Mouse (Mus musculus) erythroid progenitor cell, adult 5-6 weeks (primary cell): Measurements from ENCODE around the gene Smarcad1. TPM values are rescaled to one million over a fixed set of nuclear protein-coding genes. Genes with fewer than 3 reads are reported as not detected.

Source experiments
- ATAC-seq: replicated peaks from 2 replicates; pipeline ENCODE4 v1.8.0; 2016; ENCODE audit warnings: moderate number of reproducible peaks, mild to moderate bottlenecking, moderate TSS enrichment, inconsistent platforms; ENCODE audit not compliant: poor library complexity, low FRiP score, severe bottlenecking
- total RNA-seq, 2 experiments: library from RNA; stranded (forward) in 1 of 2; stranded (reverse) in 1 of 2; fragments of 150-400 nt in 1 of 2; fragments of 186-747, 209-891 nt in 1 of 2; gene quantifications; 2 replicates each; pipeline versions ENCODE4 v1.2.3 to v1.2.4; 2015 to 2017; ENCODE audit warnings: low replicate concordance in 2 of 2

Gene Smarcad1
- total RNA-seq, 2 experiments from 2014 or later, result 17.9 to 40.2 TPM

GRCm38 (mm10) chr6:65061049-65061448 lies 18.7 kb downstream of the Smarcad1 start:
- no peak for ATAC-seq

DNA sequence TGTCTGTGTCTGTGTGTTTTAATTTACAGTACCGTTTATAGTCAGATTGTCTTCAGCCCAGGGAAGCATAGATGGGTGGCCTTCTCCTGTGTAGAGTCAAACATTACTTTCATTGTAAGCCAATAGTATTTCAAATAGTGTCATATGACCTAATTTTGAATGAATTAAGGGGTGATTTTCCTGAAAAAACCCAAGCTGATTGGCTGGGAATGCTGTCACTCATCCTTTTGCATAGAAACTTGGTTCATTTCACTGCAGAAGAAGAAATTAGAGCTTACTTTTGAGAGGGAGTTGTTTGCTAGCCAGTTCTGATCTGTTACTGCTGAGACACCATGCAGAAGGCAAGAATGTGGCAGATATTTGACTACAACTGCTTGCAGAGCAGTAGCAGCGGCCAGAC lies 32.8 kb downstream of the Smarcad1 start:
- ATAC-seq, result no peak

DNA sequence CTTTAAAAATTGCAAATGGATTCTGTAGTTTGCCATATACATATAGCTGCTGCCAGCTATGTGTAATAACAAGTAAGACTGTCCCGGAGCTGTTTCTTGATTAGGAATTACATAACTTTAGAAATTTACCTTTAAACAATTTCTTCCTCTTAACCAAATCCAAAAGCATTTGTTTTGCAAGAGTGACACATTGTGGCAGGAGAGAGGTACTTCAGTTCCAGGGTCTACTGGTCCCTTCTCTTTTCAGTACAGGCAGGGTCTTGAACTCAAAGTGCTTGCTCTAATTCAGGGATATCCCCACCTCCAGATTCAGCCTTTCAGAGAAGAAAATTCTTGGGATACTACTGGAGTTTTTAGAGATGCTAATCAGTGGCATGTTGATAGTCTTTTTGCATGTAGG lies 36.8 kb downstream of the Smarcad1 start:
- ATAC-seq, result no peak

DNA sequence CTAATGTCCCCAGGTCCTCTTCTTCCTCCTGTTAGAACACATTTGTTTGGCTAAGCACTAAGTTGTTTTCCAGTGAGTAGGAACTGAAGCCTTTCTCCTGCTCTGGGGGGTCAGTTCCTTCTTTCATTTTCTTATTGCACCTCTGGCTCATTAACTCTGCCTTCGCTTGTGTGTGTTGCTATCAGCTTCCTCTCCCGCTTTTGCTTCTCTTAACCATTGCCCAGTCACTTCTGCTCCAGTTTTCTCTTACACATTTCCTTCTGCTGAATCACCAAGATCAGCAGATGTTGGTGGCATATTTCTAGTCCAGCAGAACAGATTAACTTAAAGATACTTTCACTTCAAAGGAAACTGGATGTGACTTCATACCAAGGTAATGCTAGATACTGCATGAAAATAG lies 72.5 kb downstream of the Smarcad1 start:
- ATAC-seq, result no peak

DNA sequence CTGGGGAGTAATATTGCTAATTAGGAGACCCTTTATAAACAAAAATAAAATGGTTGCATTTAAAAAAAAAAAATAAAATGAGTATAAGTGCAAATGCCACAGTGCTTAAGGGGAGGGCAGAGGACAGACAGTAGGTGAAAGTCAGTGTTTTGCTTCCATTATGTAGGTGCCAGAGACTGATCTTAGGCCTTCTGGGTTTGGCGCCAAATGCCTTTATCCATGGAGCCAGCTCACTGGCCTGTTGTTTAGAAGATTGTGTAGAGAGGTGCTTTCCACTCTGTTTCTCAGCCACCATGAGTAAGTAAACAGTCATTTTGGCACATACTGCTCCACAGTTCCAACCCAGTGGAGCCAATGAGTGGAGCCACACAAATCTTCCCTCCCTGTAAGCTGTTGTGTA lies 75.2 kb downstream of the Smarcad1 start:
- ATAC-seq, result no peak

DNA sequence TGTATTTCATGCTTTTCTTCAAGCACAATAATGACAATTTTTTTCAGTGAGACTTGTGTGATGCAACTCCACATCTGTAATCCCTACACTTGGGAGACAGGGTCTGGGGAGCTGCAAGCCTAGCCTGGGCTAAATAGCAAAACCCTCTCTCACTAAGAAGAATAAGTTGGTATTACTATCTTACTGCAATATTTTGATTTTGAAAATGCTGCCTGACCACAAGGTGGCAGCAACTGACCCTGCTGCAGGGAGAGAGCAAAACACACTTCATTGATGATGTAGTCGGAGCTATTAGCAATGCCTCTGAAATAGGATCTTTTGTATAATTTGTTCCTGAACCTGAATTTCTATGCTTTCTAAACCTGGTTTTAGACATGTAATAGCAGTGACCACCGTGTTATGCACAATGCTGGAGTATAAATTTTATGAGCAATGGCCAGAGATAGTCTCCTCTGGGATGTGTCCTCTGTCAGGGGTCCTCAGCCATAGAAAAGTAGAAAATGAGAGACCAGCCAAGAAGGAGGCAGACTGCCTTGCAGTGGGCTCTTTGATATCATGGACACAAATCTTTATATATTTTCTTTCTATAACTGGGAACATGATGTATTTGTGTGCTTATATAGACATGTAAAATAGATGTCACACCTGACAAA lies 83.8 kb downstream of the Smarcad1 start:
- no peak for ATAC-seq

DNA sequence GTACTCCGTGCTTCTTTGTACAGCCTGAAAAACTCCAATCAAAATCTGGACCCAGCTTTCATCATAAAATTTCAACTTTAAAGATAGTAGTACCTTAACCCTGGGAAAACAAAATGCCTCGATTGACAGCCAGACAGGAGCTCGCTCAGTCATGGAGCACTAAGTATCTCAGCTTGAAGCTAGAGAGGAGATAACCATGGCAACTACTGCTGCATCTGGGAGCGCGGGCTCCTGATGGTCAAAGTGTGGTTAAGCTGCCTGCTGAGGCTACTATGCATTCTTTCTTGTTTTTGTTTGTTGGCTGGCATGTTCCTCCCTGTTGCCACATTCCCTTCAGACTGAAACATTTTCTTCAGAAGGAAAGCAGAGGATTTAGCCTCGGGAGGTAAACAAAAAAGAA lies 90.0 kb downstream of the Smarcad1 start:
- ATAC-seq, result no peak

DNA sequence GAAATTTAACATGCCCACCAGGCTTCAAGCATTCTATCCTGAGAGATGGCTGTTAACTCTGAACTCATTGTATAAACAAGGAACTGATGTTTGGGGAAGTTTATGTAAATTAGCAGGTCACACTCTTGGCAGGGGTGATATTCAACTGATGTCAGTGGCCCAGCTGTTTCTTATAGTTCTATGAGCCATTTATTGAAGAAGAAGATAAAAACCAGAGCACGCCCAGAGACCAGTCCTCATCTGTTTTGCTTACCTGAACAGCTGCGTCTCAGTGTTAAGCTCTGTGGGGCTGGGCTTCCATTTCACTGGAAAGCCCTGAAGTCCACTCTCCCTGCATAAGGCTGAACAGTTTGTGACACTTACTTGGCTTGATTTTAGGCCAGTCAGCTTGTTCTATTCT lies 95.4 kb downstream of the Smarcad1 start:
- no peak for ATAC-seq

- ATAC-seq, result no peak
Observed at GRCm38 (mm10) chr6:65138243-65138642, 95.9 kb downstream of the Smarcad1 start.

DNA sequence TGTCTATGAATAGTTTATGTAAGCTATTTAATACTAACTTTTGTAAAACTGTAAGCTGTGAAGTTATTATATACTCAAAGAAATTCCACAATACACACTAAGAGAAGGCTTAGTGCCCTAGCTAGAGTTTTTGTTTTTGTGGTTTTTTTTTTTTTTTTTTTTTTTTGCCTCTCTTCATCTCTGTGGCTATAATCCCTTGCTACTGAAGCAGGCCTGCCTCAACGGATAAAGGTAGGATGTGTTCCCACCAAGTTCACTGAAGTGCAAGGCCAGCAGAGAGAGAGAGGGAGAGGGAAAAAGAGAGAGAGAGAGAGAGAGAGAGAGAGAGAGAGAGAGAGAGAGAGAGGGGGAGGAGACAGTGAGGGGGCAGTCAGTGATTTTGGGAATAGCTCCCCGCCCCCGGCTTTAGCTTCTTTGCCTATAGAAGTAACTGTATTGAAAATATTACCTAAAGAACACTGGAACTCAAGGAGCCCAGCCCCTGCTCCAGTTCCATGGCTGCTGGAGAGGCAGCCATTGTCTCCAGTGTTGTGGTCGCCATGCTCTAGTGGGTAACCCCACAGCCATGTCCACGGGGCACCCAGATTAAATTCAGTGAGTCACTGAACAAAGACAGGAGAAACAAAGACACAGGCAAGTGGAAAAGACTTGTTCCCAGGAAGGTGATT lies 97.8 kb downstream of the Smarcad1 start:
- ATAC-seq, result no peak

GRCm38 (mm10) chr6:65140750-65141243 lies 98.4 kb downstream of the Smarcad1 start:
- no peak for ATAC-seq

DNA sequence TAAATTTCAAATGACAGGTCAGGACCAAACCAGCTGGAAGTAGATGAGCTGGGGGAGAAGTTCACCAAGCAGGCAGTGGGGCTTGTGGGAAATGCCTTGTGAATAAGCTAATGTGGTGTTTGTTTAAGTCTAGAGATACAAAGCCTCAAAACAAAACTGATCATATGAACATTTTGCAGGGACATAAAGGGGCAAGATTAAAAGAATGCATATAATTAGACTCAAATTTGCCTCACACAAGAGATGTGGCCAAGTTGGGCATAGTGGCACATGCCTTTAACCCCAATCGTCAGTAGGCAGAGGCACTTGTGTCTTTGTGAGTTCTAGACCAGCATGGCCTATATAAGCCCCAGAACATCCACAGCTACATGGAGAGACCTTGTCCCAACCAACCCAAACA lies 99.9 kb downstream of the Smarcad1 start:
- no peak for ATAC-seq

GRCm38 (mm10) chr6:65144621-65145205 lies 102.3 kb downstream of the Smarcad1 start, which contains the start of gene Hpgds:
TSS of gene Hpgds (minus strand) at chr6:65144908.
- ATAC-seq, result no peak

DNA sequence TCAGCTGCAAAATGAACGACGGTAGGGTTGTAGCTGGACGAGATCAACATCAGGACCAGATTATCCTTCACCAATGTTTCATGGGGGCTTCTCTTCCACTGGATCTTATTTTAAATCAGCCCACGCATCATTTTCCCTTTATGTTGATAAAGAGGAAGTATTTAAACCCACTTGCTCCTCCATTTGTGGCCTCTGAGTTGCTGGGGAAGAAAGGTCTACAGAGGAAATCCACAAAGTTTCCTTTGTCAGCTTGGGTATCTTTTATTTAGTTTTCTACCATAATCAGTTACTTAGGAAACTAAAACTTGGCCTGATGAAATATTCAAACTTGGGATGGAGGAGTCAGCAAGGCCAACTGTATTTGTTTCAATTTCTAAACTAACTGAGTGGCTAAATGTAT lies 104.0 kb downstream of the Smarcad1 start:
- ATAC-seq, result no peak

DNA sequence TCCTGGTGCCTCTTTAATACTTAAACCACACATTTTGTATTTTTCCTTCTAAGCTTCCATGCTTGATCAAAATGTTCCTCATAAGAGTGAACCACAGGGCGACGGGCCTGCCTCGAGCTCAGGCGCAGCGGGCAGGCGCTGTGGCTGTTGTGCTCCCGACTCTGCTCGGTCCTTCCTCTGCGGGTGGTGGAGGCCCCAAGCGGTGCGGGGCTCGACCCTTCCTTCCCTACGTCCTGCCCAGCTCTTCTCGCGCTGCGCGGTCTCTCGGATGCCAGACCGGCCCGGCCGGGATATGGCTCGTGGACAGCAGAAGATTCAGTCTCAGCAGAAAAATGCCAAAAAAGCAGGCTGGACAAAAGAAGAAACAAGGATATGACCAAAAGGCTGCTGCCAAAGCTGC lies 108.3 kb downstream of the Smarcad1 start:
- no peak for ATAC-seq

DNA sequence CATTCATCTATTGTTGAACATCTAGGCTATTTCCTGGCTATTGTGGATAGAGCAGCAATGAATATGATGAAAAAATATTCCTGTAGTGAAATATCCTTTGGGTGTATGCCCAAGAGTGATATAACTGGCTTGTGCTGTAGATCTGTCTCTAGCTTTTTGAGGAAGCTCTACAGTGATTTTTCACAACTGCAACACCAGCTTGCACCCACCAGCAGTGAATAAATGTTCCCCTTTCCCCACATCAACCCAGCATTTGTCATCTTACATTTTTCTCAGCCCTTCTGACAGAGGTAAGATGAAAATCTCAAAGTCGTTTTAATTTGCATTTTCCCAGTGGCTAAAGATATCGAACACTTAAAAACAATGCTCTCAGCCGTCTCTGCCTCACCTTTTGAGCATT lies 111.2 kb downstream of the Smarcad1 start:
- ATAC-seq, result no peak

- ATAC-seq, result no peak
Observed at GRCm38 (mm10) chr6:65157042-65157441, 114.7 kb downstream of the Smarcad1 start.

DNA sequence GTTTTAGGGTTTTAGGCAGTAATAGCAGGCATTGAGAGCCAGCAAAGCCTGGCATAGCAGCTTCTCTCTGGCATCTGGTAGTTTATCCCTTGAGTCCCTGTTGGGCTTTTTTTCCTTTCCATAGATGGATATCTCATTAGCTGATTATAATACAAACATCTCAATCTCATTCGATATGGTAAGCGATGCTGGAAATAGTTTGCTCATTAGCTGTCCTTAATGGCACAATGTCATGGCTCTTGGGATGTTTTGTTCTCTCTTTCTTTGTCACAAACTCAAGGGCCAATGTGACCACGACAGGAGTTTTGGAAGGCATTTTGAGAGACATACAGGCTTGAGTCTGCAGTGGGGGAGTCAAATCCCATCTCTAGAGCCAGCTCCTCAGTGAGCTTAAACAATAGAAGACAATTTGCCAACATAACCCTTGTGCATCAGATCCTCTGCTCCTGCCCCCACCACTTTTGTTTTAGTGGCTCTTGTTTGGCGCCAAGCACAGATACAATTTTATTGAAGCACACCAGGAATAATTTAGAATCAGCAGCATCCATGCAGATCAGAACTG lies 117.1 kb downstream of the Smarcad1 start:
- ATAC-seq, result no peak

GRCm38 (mm10) chr6:65164137-65164536 lies 121.8 kb downstream of the Smarcad1 start:
- no peak for ATAC-seq

DNA sequence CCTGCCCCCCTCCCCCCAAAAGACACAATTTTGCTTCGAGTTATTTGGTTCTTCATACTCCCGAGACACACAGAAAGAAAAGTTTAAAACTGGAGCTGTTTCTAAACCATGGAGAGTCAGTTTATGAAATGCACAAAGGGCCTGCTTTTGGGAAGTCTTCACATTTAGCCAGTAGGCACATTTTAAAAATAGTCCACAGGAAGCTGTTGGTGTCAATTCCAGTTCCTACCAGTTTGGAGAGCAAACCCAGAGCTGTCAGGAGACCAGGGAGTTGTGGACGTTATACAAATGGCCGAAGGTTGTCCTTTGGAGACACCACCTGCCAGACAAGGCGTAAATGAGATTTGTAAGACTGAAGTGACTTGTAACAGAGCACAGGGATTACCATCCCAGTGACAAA lies 122.6 kb downstream of the Smarcad1 start:
- no peak for ATAC-seq
